Mouse (Mus musculus): ENCODE measurements around the gene Cul7. TPM values are rescaled to one million over a fixed set of nuclear protein-coding genes. Genes with fewer than 3 reads are reported as not detected.

Gene Cul7
- polyA plus RNA-seq, 1 experiment from 2014 or later: 63.3 TPM

DNA sequence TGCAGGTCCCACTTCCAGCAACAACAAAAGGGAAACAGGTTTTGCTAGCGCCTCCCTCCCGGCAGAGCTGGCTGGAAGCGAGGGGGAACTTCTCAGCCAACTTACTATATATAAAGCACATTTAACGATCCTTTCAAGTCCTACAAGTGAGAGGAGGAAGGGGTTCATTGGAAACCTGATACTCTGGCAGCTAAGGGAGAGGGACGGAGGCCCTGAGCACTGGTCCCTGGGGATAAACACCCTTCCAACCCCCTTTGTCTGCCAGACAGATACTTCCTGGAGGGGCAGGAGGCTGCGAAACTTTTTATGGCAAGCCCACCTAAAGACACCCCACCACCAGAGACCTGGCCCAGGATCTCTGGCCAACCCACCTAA lies 31.8 kb upstream of the Cul7 start:
- peak overlapping the region; percentile 88 for H3K27ac ChIP-seq
- WGBS: 6% methylated on average over 6 of the region's 6 CpGs

DNA sequence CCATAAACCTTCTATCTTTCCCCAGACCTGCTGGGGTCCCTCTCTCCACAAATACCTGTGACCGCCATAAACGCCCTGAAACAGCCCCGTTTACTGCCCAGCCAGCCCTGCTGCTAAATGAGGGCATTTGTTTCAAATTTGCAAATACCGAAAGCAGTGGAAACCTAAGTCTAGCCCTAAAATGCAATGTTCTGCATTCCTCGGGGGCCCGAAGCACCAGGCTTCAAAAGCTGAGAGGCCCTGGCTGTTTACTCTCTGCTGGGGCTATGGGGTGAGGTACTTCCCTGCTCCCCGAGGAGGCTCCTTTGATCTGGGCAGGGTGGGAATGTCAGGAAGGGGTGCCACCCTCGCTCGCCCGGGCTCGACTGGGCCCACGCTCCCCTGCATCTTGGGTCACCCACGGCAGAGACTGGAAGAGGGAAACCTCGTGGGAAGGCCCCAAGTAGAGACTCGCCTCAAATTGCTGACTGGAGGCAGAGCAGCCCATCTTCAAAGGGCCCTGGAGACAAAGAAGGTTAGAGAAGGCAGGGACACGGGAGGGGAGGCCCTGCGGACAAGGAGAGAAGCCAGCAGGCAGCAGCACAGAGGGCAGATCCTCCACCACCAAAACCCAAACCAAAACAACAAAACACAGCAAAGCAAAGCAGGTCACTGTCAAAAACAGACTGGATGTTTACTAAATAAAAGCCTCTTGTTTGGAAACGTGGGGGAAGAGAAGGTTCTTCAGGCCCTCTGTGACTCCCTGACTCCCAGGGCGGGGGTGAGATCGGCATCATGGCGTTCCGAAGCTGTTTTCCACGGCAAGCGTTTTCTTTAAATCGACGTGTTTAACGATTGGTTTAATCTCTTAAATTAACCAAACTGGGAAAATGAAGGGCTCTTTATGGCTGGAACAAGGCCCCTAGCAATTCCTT lies 31.1 kb upstream of the Cul7 start:
- Histone ChIP-seq H3K9ac (0 out of 2 replicates have a peak overlapping the region, but pooled peaks have one; percentile 24), H3K27me3 (no peaks in the 10 kb centered on the region), H3K36me3 (no peaks in the 10 kb centered on the region), H3K4me3 (peak overlapping the region; percentile 19), H3K27ac (peak overlapping the region; percentile 88), H3K4me1 (peaks cover 82% of the 10 kb centered on the region), H3K4me2 (peak overlapping the region; percentile 44), H3K9me3 (no peaks in the 10 kb centered on the region)
- ATAC-seq (ENCODE audit: insufficient number of reproducible peaks, low FRiP score, low TSS enrichment, low read depth): peak; percentile 30; the same call in 1 of the 2 replicates
- 12% methylated on average over 27 of the region's 27 CpGs for WGBS

More for the DNA sequence above, 31.8 kb upstream of the Cul7 start:
- ATAC-seq (ENCODE audit: insufficient number of reproducible peaks, low FRiP score, low TSS enrichment, low read depth): peak; percentile 30; the same call in 1 of the 2 replicates
- Histone ChIP-seq H3K27me3 (no peaks in the 10 kb centered on the region), H3K4me2 (peak overlapping the region; percentile 44), H3K36me3 (no peaks in the 10 kb centered on the region), H3K9ac (no peak overlapping the region), H3K9me3 (no peaks in the 10 kb centered on the region), H3K4me1 (peaks cover 82% of the 10 kb centered on the region), H3K4me3 (peak overlapping the region; percentile 19)

DNA sequence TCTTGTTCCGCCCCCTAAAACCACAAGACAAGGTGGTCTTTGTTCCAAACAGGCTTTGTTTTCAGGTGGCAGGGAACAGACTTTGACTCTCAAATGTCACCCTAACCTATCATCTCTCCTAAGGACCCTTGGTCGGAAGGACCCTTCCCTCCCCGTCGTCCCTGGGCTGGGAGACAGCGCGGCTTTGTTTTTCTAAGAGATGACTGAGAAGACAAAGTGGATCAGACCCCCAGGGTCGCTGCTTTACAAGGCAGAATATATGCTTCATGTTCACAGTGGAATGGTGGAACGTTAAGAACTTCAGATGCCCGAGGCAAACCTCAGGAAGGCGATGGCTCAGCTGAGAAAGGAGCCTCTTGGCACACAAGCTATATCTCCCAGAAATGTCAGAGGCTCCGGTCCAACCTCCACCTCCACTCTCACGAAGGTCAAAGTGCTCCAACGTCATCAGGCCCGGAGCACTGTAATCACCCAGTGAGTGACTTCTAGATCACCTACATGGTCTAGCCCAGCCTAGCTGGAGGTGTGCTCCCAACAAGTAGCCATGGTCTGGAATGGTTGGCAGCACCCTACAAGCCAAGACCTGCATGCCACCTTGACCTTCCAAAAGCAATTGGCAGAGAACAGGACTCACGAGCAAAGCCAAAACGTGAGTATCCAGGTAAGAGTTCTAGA lies 30.3 kb upstream of the Cul7 start:
- no peaks in the 10 kb centered on the region for H3K27me3 ChIP-seq
- no peak for ATAC-seq (ENCODE audit: insufficient number of reproducible peaks, low FRiP score, low TSS enrichment, low read depth)
- peak overlapping the region; percentile 88 for H3K27ac ChIP-seq
- no peak overlapping the region for H3K9ac ChIP-seq
- peak overlapping the region; percentile 44; the same call in 1 of the 2 replicates for H3K4me2 ChIP-seq
- H3K4me1 ChIP-seq: peaks cover 86% of the 10 kb centered on the region
- peak overlapping the region; percentile 19; the same call in 1 of the 2 replicates for H3K4me3 ChIP-seq
- WGBS: 23% methylated on average over 16 of the region's 16 CpGs
- H3K9me3 ChIP-seq: no peaks in the 10 kb centered on the region
- H3K36me3 ChIP-seq: no peaks in the 10 kb centered on the region

GRCm38 (mm10) chr17:46621324-46621723 lies 28.8 kb upstream of the Cul7 start:
- peak overlapping the region; percentile 47 for H3K27ac ChIP-seq
- 32% methylated on average over 15 of the region's 15 CpGs for WGBS
- H3K9me3 ChIP-seq: no peaks in the 10 kb centered on the region
- no peak for ATAC-seq (ENCODE audit: insufficient number of reproducible peaks, low FRiP score, low TSS enrichment, low read depth)
- H3K36me3 ChIP-seq: no peaks in the 10 kb centered on the region
- H3K27me3 ChIP-seq: no peaks in the 10 kb centered on the region
- H3K4me1 ChIP-seq: peaks cover 89% of the 10 kb centered on the region
- H3K4me2 ChIP-seq: peak overlapping the region; percentile 8; the same call in 1 of the 2 replicates
- H3K4me3 ChIP-seq: no peak overlapping the region
- no peak overlapping the region for H3K9ac ChIP-seq

GRCm38 (mm10) chr17:46622269-46622668 lies 27.9 kb upstream of the Cul7 start:
- no peak overlapping the region for H3K4me2 ChIP-seq
- H3K36me3 ChIP-seq: no peaks in the 10 kb centered on the region
- no peak for ATAC-seq (ENCODE audit: insufficient number of reproducible peaks, low FRiP score, low TSS enrichment, low read depth)
- H3K9me3 ChIP-seq: no peaks in the 10 kb centered on the region
- no peak overlapping the region for H3K4me3 ChIP-seq
- H3K9ac ChIP-seq: no peak overlapping the region
- H3K4me1 ChIP-seq: peaks cover 91% of the 10 kb centered on the region
- no peaks in the 10 kb centered on the region for H3K27me3 ChIP-seq
- WGBS: 63% methylated on average over 11 of the region's 11 CpGs
- peak overlapping the region; percentile 28; the same call in 1 of the 2 replicates for H3K27ac ChIP-seq

GRCm38 (mm10) chr17:46623819-46624557 lies 26.1 kb upstream of the Cul7 start:
- Histone ChIP-seq H3K36me3 (no peaks in the 10 kb centered on the region), H3K27me3 (no peaks in the 10 kb centered on the region), H3K4me2 (peak overlapping the region; percentile 37), H3K27ac (peak overlapping the region; percentile 73), H3K4me1 (peaks cover 83% of the 10 kb centered on the region), H3K9ac (0 out of 2 replicates have a peak overlapping the region, but pooled peaks have one; percentile 4), H3K9me3 (no peaks in the 10 kb centered on the region), H3K4me3 (peak overlapping the region; percentile 21)
- WGBS: 21% methylated on average over 10 of the region's 10 CpGs
- no peak for ATAC-seq (ENCODE audit: insufficient number of reproducible peaks, low FRiP score, low TSS enrichment, low read depth)

DNA sequence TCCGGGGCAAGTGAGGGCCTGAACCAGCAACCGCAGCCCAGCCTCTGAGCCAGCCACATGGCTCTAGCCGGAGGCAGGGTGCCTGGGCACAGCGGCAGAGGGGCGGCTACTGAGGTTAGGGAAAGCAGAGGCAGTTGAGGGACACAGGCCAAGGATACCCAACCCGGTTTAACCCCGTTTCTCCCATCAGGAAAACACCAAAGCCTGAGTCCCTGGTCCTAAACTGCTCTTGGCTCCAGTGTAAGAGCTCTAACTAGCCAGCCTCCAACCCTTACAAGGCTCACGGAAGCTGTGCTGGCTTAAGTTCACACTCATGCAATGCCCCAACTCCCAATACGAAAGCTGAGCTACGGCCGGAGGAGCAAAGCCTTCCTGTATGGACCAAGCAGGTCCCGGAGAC lies 25.5 kb upstream of the Cul7 start:
- Histone ChIP-seq H3K4me1 (peaks cover 79% of the 10 kb centered on the region), H3K36me3 (no peaks in the 10 kb centered on the region), H3K4me3 (peak overlapping the region; percentile 21), H3K4me2 (peak overlapping the region; percentile 37), H3K9me3 (no peaks in the 10 kb centered on the region), H3K27me3 (no peaks in the 10 kb centered on the region), H3K9ac (0 out of 2 replicates have a peak overlapping the region, but pooled peaks have one; percentile 4), H3K27ac (peak overlapping the region; percentile 73)
- WGBS: 35% methylated on average over 12 of the region's 12 CpGs
- no peak for ATAC-seq (ENCODE audit: insufficient number of reproducible peaks, low FRiP score, low TSS enrichment, low read depth)

DNA sequence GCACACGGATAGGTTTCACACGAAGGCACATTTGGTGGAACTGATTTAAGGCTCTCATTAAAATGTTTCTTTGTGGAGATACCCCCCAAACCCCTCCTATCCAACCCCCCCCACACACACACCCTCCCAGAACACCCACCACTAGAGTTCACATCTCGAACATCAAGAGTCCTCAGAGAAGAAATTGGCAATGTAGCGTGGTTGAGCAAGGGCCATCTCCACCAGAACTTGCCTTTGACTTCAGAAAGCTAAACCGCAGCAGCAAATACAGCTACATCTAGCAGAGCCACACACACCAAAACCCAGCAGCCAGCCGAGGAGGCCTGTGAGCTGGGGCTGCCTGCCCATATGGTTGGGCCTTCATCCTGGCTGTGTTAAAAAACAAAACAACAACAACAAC lies 22.7 kb upstream of the Cul7 start:
- no peak for ATAC-seq (ENCODE audit: insufficient number of reproducible peaks, low FRiP score, low TSS enrichment, low read depth)
- Histone ChIP-seq H3K9ac (peak overlapping the region; percentile 85; the same call in 1 of the 2 replicates), H3K27me3 (no peaks in the 10 kb centered on the region), H3K9me3 (no peaks in the 10 kb centered on the region), H3K36me3 (peaks cover 8% of the 10 kb centered on the region), H3K27ac (peak overlapping the region; percentile 71), H3K4me2 (peak overlapping the region; percentile 69), H3K4me1 (peaks cover 72% of the 10 kb centered on the region), H3K4me3 (peak overlapping the region; percentile 90)
- 16% methylated on average over 6 of the region's 6 CpGs for WGBS

DNA sequence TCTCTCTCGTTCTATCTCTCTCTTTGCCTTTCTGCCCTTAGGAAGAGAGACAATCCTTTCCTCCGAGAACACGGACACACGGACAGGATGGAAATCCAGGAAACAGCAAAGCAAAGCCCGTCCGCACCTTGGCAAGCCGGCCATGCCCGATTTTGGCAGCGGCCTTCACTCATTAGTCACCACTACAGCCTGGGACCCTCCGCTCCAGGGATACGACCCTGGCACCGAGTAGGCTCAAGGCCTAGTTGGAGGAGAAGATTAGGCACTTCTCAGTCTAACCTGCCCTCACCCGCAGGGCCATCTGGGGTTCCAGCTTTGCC lies 21.7 kb upstream of the Cul7 start:
- ATAC-seq (ENCODE audit: insufficient number of reproducible peaks, low FRiP score, low TSS enrichment, low read depth): no peak
- Histone ChIP-seq H3K4me2 (peak overlapping the region; percentile 69), H3K4me3 (peak overlapping the region; percentile 90), H3K9ac (peak overlapping the region; percentile 85), H3K27me3 (no peaks in the 10 kb centered on the region), H3K4me1 (peaks cover 63% of the 10 kb centered on the region), H3K27ac (peak overlapping the region; percentile 95), H3K36me3 (peaks cover 14% of the 10 kb centered on the region), H3K9me3 (no peaks in the 10 kb centered on the region)
- under 1% methylated on average over 13 of the region's 13 CpGs for WGBS

DNA sequence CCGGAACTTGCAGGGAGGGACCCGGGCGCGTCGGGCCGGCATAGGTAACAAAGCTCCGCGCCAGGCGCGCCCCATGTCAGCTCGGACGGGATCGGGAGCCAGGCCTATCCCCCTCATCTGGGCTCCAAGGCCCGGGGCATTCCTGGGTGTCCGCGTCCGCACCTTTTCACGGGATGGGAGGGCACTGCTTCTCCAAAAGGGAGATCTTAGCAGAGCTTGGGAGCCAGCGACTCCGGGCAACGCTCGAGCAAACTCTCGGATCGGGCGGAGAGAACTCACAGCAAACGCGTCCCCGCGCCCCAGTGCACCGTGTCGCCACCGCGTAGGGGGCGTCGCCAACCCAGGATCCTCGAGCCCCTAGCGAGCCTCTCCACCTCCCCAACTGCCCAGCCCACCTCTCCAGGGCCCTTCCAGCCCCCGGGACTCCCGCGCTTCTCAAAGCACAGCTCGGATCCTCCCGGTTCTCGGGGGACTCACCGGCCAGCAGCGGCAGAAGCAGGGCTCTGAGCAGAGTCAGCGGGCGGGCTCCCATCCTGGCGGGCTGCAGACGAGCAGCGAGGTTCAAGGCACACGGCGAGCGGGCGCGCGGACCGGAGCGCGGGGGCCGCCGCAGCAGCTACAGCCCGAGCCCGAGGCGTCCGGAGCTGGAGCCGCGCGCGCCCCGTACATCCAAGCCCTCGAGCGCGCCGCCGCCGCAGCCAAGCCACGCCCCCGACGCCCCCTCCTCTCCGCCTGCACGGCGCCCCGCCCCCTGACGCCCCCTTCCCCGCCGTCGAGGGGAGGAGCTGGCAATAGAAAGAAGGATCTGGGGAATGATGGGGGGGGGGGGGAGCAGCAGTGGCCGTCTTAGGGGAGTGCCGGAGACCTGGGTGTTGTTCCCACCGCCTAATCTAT lies 21.1 kb upstream of the Cul7 start, which contains the start of gene Ptk7:
Ptk7 (minus strand) TSS at position 714 of the 894 bp plus-strand sequence.
- Histone ChIP-seq H3K4me1 (peaks cover 57% of the 10 kb centered on the region), H3K9ac (peak within 1 kb of the TSS; percentile 85), H3K36me3 (peaks cover 14% of the 10 kb centered on the region), H3K9me3 (no peaks in the 10 kb centered on the region), H3K27me3 (no peaks in the 10 kb centered on the region), H3K4me3 (peak within 1 kb of the TSS; percentile 90), H3K4me2 (peak within 1 kb of the TSS; percentile 69), H3K27ac (peak within 1 kb of the TSS; percentile 95)
- ATAC-seq (ENCODE audit: insufficient number of reproducible peaks, low FRiP score, low TSS enrichment, low read depth): peak; percentile 73
- under 1% methylated on average over 75 of the region's 90 CpGs for WGBS
